Mouse (Mus musculus) E14TG2a.4 (cell line): ENCODE results near the gene Ccdc148.

Experiments used
- H3K27me3 ChIP-seq: 2 replicates; pipeline ENCODE4 v1.6.1; 2014; ENCODE audit warnings: low read length, control low read depth; ENCODE audit not compliant: insufficient read depth
- H3K36me3 ChIP-seq: 2 replicates; pipeline ENCODE4 v1.6.1; 2014; ENCODE audit warnings: low read length, control low read depth; ENCODE audit not compliant: insufficient read depth
- H3K4me1 ChIP-seq: replicated peaks from 2 replicates; pipeline ENCODE4 v1.6.1; 2014; ENCODE audit warnings: low read depth, low read length, control low read depth
- H3K4me3 ChIP-seq: replicated peaks from 2 replicates; pipeline ENCODE4 v1.5.1; 2014; ENCODE audit warnings: mild to moderate bottlenecking, low read length
- H3K9me3 ChIP-seq: 2 replicates; pipeline ENCODE4 v1.6.1; 2014; ENCODE audit warnings: low read length, control low read depth
- CTCF ChIP-seq: conservative IDR thresholded peaks from 2 replicates; pipeline ENCODE4 v1.5.1; 2014; ENCODE audit warnings: low read length
- NANOG ChIP-seq: IDR thresholded peaks from 2 replicates; pipeline ENCODE4 v1.6.1; 2014; ENCODE audit warnings: borderline replicate concordance, low read length, mixed read lengths
- POU5F1 ChIP-seq: IDR thresholded peaks from 2 replicates; pipeline ENCODE4 v1.6.1; 2014; ENCODE audit warnings: low read length, borderline replicate concordance

Ccdc148 gene

DNA sequence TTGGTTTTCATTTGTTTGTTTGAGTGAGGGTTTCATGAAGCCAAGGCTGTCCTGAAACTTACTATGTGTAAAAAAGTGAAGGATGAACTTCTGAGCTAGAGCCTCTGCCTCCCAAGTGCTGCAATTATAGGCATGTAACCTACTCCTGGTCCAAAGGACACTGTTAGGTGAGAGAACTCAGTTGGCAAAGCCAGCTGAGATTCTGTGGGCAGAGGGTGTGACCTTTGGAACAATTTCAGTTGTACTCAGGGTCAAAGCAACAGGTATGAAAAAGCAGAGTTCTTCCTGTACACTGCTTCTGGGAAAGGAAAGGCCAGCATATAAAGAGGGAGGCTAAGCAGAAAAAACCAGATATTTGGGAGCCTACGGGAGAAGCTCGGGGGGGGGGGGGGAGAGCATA is 2.4 kb downstream of the Ccdc148 start:
- TF ChIP-seq POU5F1: no peak
- TF ChIP-seq CTCF: no peak
- TF ChIP-seq NANOG: no peak

GRCm38 (mm10) chr2:59155428-59155827 is 5.1 kb downstream of the Ccdc148 start:
- Histone ChIP-seq H3K4me3 (no peak overlapping the region), H3K36me3 (no peaks in the 10 kb centered on the region), H3K9me3 (no peaks in the 10 kb centered on the region), H3K4me1 (peaks cover 18% of the 10 kb centered on the region), H3K27me3 (no peaks in the 10 kb centered on the region)
- no peak for TF ChIP-seq CTCF
- TF ChIP-seq POU5F1: no peak
- TF ChIP-seq NANOG: no peak

More for the DNA sequence above, 2.4 kb downstream of the Ccdc148 start:
- Histone ChIP-seq H3K27me3 (no peaks in the 10 kb centered on the region), H3K9me3 (no peaks in the 10 kb centered on the region), H3K4me3 (no peak overlapping the region), H3K4me1 (peaks cover 30% of the 10 kb centered on the region), H3K36me3 (no peaks in the 10 kb centered on the region)

GRCm38 (mm10) chr2:59131044-59131443 is 29.4 kb downstream of the Ccdc148 start:
- no peaks in the 10 kb centered on the region for H3K9me3 ChIP-seq
- no peaks in the 10 kb centered on the region for H3K4me1 ChIP-seq
- TF ChIP-seq POU5F1 (no peak), CTCF (no peak), NANOG (no peak)

GRCm38 (mm10) chr2:59129821-59130220 is 30.7 kb downstream of the Ccdc148 start:
- Histone ChIP-seq H3K9me3 (no peaks in the 10 kb centered on the region), H3K36me3 (no peaks in the 10 kb centered on the region), H3K4me3 (no peak overlapping the region), H3K4me1 (no peaks in the 10 kb centered on the region), H3K27me3 (0 out of 2 replicates have a peak, but pooled peaks cover 8% of the 10 kb centered on the region)
- no peak for TF ChIP-seq CTCF
- TF ChIP-seq POU5F1: no peak
- no peak for TF ChIP-seq NANOG

More at GRCm38 (mm10) chr2:59131044-59131443, 29.4 kb downstream of the Ccdc148 start:
- Histone ChIP-seq H3K27me3 (0 out of 2 replicates have a peak, but pooled peaks cover 10% of the 10 kb centered on the region), H3K36me3 (no peaks in the 10 kb centered on the region), H3K4me3 (no peak overlapping the region)

DNA sequence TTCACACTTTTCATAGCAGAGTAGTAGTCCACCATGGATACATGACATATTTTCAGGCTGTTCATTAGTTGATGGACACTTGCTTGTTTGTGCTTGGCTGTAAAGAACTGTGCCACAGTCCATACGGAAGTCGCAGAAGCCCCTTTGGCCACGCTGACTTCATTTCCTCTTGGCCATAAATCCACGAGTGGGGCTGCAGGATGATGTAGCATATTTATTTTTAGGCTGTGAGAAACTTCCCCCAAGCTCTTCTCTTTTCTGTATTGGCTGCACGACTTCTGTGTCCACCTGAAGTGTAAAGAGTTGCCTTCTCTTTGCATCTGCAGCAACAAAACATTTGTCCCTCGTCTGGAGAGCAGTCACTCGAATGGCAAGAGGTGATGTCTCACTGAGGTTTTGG is 31.5 kb downstream of the Ccdc148 start:
- 0 out of 2 replicates have a peak, but pooled peaks cover 2% of the 10 kb centered on the region for H3K27me3 ChIP-seq
- peaks cover 4% of the 10 kb centered on the region for H3K9me3 ChIP-seq

DNA sequence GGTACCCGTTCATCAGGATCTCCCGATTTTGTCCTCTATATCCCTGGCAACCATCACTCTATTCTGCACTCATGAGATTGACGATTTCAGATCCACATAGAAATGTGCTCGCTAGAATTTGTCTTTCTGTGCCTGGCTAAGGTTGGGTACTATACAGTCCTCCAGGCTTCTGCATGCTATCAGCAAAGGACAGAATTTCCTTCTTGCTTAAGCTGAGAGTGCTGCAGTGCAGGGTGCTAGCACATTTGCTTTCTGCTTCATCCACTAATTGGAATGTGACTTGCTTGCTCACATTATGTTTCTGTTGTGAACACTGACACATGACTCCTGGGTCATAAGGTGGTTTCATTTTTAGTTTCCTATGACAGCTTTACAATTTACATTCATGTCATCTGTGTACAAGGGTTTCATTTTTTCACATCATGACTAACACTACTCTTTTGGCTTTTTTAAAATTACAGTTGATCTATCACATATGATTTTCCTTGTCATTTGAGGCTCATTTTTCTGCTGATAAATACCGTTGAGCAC is 104.8 kb downstream of the Ccdc148 start:
- no peaks in the 10 kb centered on the region for H3K36me3 ChIP-seq
- H3K9me3 ChIP-seq: no peaks in the 10 kb centered on the region

More for the DNA sequence above, 31.5 kb downstream of the Ccdc148 start:
- H3K4me3 ChIP-seq: no peak overlapping the region
- H3K36me3 ChIP-seq: no peaks in the 10 kb centered on the region
- H3K4me1 ChIP-seq: no peaks in the 10 kb centered on the region
- TF ChIP-seq POU5F1 (no peak), NANOG (no peak), CTCF (no peak)

GRCm38 (mm10) chr2:59054339-59054738 is 106.1 kb downstream of the Ccdc148 start:
- peaks cover 24% of the 10 kb centered on the region for H3K4me1 ChIP-seq
- no peaks in the 10 kb centered on the region for H3K9me3 ChIP-seq
- TF ChIP-seq CTCF: no peak
- no peak for TF ChIP-seq POU5F1
- TF ChIP-seq NANOG: no peak
- no peaks in the 10 kb centered on the region for H3K27me3 ChIP-seq
- H3K4me3 ChIP-seq: no peak overlapping the region
- H3K36me3 ChIP-seq: no peaks in the 10 kb centered on the region

More for the DNA sequence above, 104.8 kb downstream of the Ccdc148 start:
- TF ChIP-seq CTCF: no peak
- TF ChIP-seq NANOG: no peak
- no peak for TF ChIP-seq POU5F1
- peaks cover 20% of the 10 kb centered on the region for H3K4me1 ChIP-seq
- H3K27me3 ChIP-seq: no peaks in the 10 kb centered on the region
- no peak overlapping the region for H3K4me3 ChIP-seq

DNA sequence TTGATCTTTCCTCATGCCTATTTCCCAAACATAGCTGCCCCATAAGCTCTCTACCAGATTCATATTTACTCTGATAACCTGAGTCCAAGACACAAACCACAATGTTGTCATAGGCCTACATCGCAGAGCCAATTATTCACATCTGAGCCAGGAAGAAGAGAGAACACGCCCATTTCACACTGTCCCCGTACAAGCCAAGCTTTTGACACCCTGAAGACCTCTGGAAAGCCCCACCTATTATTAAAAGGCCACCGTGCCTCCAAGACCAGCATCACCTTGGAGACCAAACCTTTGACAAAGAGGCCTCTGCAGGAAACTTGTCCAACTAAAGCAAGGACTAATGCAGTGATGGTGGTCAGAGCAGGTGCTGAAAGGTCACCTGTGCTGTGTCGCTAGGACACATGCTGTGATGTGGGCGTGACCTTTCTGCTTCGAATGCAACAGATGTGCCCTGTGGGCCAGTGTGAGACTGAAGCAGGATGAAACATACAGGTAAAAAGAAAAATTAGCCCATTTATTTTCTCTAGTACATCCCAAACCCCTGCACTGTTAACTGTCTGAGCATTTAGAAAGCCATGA is 106.9 kb downstream of the Ccdc148 start:
- peaks cover 24% of the 10 kb centered on the region for H3K4me1 ChIP-seq
- TF ChIP-seq CTCF (no peak), NANOG (no peak), POU5F1 (no peak)

GRCm38 (mm10) chr2:59050245-59050824 is 110.1 kb downstream of the Ccdc148 start:
- Histone ChIP-seq H3K4me1 (peaks cover 27% of the 10 kb centered on the region), H3K4me3 (no peak overlapping the region), H3K27me3 (peaks cover 5% of the 10 kb centered on the region; the same call in 1 of the 2 replicates), H3K36me3 (no peaks in the 10 kb centered on the region), H3K9me3 (no peaks in the 10 kb centered on the region)
- TF ChIP-seq NANOG: no peak
- no peak for TF ChIP-seq POU5F1
- no peak for TF ChIP-seq CTCF

More for the DNA sequence above, 106.9 kb downstream of the Ccdc148 start:
- no peaks in the 10 kb centered on the region for H3K36me3 ChIP-seq
- H3K4me3 ChIP-seq: no peak overlapping the region
- H3K9me3 ChIP-seq: no peaks in the 10 kb centered on the region
- H3K27me3 ChIP-seq: no peaks in the 10 kb centered on the region
